Mouse (Mus musculus) bone marrow, adult 2 months (tissue): ENCODE measurements around the gene Itk.

Experiments used
- CTCF ChIP-seq: fragments of 200-500 bp; IDR thresholded peaks from 2 replicates; pipeline ENCODE4 v1.5.1; 2011; ENCODE audit warnings: low read length, control low read depth; ENCODE audit not compliant: control insufficient read depth, insufficient read depth
- POLR2A ChIP-seq: fragments of 200-500 bp; IDR thresholded peaks from 2 replicates; pipeline ENCODE4 v1.6.1; 2011; ENCODE audit warnings: low read depth, mild to moderate bottlenecking, control low read depth, low read length, borderline replicate concordance; ENCODE audit not compliant: control insufficient read depth

- TF ChIP-seq CTCF: no peak
- no peak for TF ChIP-seq POLR2A
Measured at GRCm38 (mm10) chr11:46347756-46348155, 41.6 kb downstream of the Itk start.
